Mouse (Mus musculus) stomach, adult 2 months (tissue): ENCODE results near the gene Parp4. TPM values are rescaled to one million over a fixed set of nuclear protein-coding genes. Genes with fewer than 3 reads are reported as not detected.

Source experiments
- polyA plus RNA-seq: library from polyadenylated mRNA; depleted of rRNA; stranded (reverse); fragments of >200 nt; gene quantifications from 2 replicates; pipeline ENCODE4 v1.2.3, GENCODE M21; 2012; rRNA removed

Gene Parp4
- polyA plus RNA-seq: 1.1 and 1.7 TPM in 2 replicates

GRCm38 (mm10) chr14:56575416-56575815 lies at the start of gene Parp4, which contains the start of gene Cenpj:
Parp4 (plus strand) TSS chr14:56575619.
Cenpj (minus strand) TSS chr14:56575425.

GRCm38 (mm10) chr14:56667969-56668802 lies 92.8 kb downstream of the Parp4 start, which contains the start of gene Mphosph8:
Mphosph8 (plus strand) TSS chr14:56668248.

Other genes with a start within 250 kb of the Parp4 start
- gene Atp12a, start 210.6 kb upstream of the Parp4 start, polyA plus RNA-seq: 0.25 TPM in 1 of 2 replicates, not detected in the other
- gene Rnf17, start 173.0 kb upstream of the Parp4 start, polyA plus RNA-seq: not detected in 2 replicates
- 0.14 and 0.57 TPM in 2 replicates for gene Cenpj, start 194 bp upstream of the Parp4 start, polyA plus RNA-seq
- gene Mphosph8, start 92.6 kb downstream of the Parp4 start, polyA plus RNA-seq: 0.39 and 0.87 TPM in 2 replicates
- gene Pspc1, start 202.7 kb downstream of the Parp4 start, polyA plus RNA-seq: 0.96 and 1.5 TPM in 2 replicates
- 0.40 and 0.78 TPM in 2 replicates for gene Zmym5, start 236.1 kb downstream of the Parp4 start, polyA plus RNA-seq